Mouse (Mus musculus) lung, postnatal 0 days (tissue): ENCODE data around the gene Atp13a3.

Experiments
- CTCF ChIP-seq: IDR thresholded peaks from 2 replicates; pipeline ENCODE4 v1.5.1; 2016; ENCODE audit warnings: antibody characterized with exemption, mild to moderate bottlenecking
- EP300 ChIP-seq: IDR thresholded peaks from 2 replicates; pipeline ENCODE4 v1.6.1; 2016; ENCODE audit warnings: antibody characterized with exemption, mild to moderate bottlenecking, control low read depth

DNA sequence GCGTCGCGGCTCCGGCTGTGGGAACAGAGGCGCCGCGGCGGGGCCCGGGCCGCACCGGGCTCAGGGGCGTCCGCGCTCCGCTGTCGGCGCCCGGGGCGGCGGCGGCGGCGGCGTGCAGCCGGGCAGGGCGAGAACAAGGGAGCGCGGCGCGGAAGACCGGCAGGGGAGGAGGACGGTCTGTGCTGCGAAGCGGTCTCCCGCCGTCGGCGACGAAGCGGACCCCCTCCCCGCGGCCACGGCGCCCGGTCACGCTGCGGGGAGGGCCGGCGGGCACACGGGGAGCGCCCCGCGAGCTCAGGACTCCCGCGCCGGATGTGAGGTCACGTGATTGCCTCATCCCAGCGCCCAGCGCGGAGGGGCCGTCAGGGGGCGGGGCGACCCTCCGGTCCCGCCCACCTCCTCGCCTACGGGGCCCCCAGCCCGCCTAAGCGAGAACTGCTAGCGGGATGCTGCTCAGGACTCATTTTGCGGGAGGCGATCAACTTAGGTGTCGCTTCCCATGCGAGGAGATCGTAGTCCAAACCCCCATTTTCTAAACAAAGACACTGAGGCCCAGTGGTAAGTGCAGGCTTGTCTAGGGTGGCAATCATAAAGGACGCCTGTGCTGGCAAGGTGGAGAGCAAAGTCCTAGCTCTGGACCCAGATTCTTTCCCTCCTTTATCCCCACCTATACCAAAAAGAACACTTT, 17.1 kb downstream of the Atp13a3 start:
- TF ChIP-seq CTCF, result peak; percentile 27
- no peak for TF ChIP-seq EP300
